Mouse (Mus musculus): Measurements from ENCODE around the gene Fndc9. TPM values are rescaled to one million over a fixed set of nuclear protein-coding genes. Genes with fewer than 3 reads are reported as not detected.

Gene Fndc9
- polyA plus RNA-seq, 1 experiment from 2014 or later = 0.35 TPM

GRCm38 (mm10) chr11:46219380-46219779 lies 16.0 kb upstream of the Fndc9 start:
- Histone ChIP-seq H3K9ac (replicated peaks; ENCODE audit: low read depth, low read length) (no peak overlapping the region), H3K36me3 (ENCODE audit: control insufficient read depth, insufficient read depth, low read length) (no peaks in the 10 kb centered on the region), H3K4me2 (replicated peaks; ENCODE audit: low read depth, low read length) (no peak overlapping the region), H3K4me3 (ENCODE audit: low read depth, low read length) (no peak overlapping the region), H3K9me3 (ENCODE audit: control insufficient read depth, low read depth, low read length) (no peaks in the 10 kb centered on the region), H3K4me1 (ENCODE audit: control insufficient read depth, insufficient read depth, low read length) (peaks cover 8% of the 10 kb centered on the region), H3K27me3 (ENCODE audit: control insufficient read depth, insufficient read depth, low read length) (no peaks in the 10 kb centered on the region), H3K27ac (ENCODE audit: low read length) (no peak overlapping the region)
- no peak for ATAC-seq (ENCODE audit: insufficient number of reproducible peaks, insufficient read depth, low FRiP score, low read depth)
- 84% methylated on average over 9 of the region's 9 CpGs for WGBS

DNA sequence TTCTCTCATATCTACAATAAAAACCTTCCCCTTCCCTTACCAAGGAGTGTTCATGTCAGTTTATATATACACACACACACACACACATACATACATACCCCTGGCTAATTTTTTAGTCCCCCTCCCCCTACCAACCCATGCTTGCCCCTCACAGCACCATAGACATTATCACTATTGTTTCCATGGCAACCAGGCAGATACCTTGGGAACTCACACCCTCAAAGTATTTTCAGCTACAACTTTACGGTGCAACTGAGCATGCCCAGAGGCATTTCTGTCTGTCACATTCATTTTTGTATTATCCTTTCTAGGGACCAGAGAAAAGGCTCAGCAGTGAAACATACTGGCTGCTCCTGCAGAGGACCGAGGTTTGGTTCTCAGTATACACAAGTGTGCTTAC lies 15.1 kb upstream of the Fndc9 start:
- Histone ChIP-seq H3K36me3 (ENCODE audit: control insufficient read depth, insufficient read depth, low read length) (no peaks in the 10 kb centered on the region), H3K9me3 (ENCODE audit: control insufficient read depth, low read depth, low read length) (no peaks in the 10 kb centered on the region), H3K27ac (ENCODE audit: low read length) (no peak overlapping the region), H3K4me3 (ENCODE audit: low read depth, low read length) (no peak overlapping the region), H3K9ac (replicated peaks; ENCODE audit: low read depth, low read length) (no peak overlapping the region), H3K27me3 (ENCODE audit: control insufficient read depth, insufficient read depth, low read length) (no peaks in the 10 kb centered on the region), H3K4me1 (ENCODE audit: control insufficient read depth, insufficient read depth, low read length) (no peaks in the 10 kb centered on the region; the same call in 1 of the 2 replicates), H3K4me2 (replicated peaks; ENCODE audit: low read depth, low read length) (no peak overlapping the region)
- ATAC-seq (ENCODE audit: insufficient number of reproducible peaks, insufficient read depth, low FRiP score, low read depth) = no peak
- WGBS = 74% methylated on average over 2 of the region's 2 CpGs

DNA sequence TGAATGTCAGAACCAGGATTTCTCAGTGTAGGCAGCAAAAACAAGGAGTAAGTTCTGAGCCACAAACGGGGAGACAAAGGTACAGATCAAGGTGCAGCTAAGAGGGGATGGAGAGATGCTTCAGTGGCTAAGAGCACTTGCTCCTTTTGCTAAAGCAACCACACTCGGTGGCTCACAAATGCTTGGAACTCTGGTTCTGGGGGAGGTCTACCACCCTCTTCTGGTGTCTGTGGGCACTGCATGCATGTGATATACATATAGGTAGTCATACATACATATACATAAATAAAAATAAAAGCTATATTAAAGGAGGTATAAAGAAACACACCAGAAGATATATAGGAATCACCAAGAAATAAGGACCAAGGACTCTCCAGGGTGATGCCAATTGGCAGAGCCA lies 11.8 kb upstream of the Fndc9 start:
- 80% methylated on average over 2 of the region's 2 CpGs for WGBS
- no peaks in the 10 kb centered on the region for H3K27me3 ChIP-seq (ENCODE audit: control insufficient read depth, insufficient read depth, low read length)
- ATAC-seq (ENCODE audit: insufficient number of reproducible peaks, insufficient read depth, low FRiP score, low read depth) = no peak
- H3K9ac ChIP-seq (replicated peaks; ENCODE audit: low read depth, low read length) = no peak overlapping the region
- H3K9me3 ChIP-seq (ENCODE audit: control insufficient read depth, low read depth, low read length) = no peaks in the 10 kb centered on the region
- no peak overlapping the region for H3K4me2 ChIP-seq (replicated peaks; ENCODE audit: low read depth, low read length)
- no peak overlapping the region for H3K4me3 ChIP-seq (ENCODE audit: low read depth, low read length)
- no peaks in the 10 kb centered on the region for H3K4me1 ChIP-seq (ENCODE audit: control insufficient read depth, insufficient read depth, low read length)
- H3K27ac ChIP-seq (ENCODE audit: low read length) = no peak overlapping the region
- no peaks in the 10 kb centered on the region for H3K36me3 ChIP-seq (ENCODE audit: control insufficient read depth, insufficient read depth, low read length)

GRCm38 (mm10) chr11:46225345-46225744 lies 10.0 kb upstream of the Fndc9 start:
- no peak overlapping the region for H3K27ac ChIP-seq (ENCODE audit: low read length)
- ATAC-seq (ENCODE audit: insufficient number of reproducible peaks, insufficient read depth, low FRiP score, low read depth) = no peak
- no peaks in the 10 kb centered on the region for H3K36me3 ChIP-seq (ENCODE audit: control insufficient read depth, insufficient read depth, low read length)
- no peaks in the 10 kb centered on the region for H3K27me3 ChIP-seq (ENCODE audit: control insufficient read depth, insufficient read depth, low read length)
- H3K9me3 ChIP-seq (ENCODE audit: control insufficient read depth, low read depth, low read length) = no peaks in the 10 kb centered on the region
- no peak overlapping the region for H3K4me3 ChIP-seq (ENCODE audit: low read depth, low read length)
- H3K4me2 ChIP-seq (replicated peaks; ENCODE audit: low read depth, low read length) = no peak overlapping the region
- 86% methylated on average over 5 of the region's 5 CpGs for WGBS
- H3K9ac ChIP-seq (replicated peaks; ENCODE audit: low read depth, low read length) = no peak overlapping the region
- H3K4me1 ChIP-seq (ENCODE audit: control insufficient read depth, insufficient read depth, low read length) = no peaks in the 10 kb centered on the region

- Histone ChIP-seq H3K9ac (replicated peaks; ENCODE audit: low read depth, low read length) (no peak overlapping the region), H3K27ac (ENCODE audit: low read length) (no peak overlapping the region), H3K27me3 (ENCODE audit: control insufficient read depth, insufficient read depth, low read length) (no peaks in the 10 kb centered on the region), H3K4me2 (replicated peaks; ENCODE audit: low read depth, low read length) (no peak overlapping the region), H3K4me1 (ENCODE audit: control insufficient read depth, insufficient read depth, low read length) (no peaks in the 10 kb centered on the region), H3K9me3 (ENCODE audit: control insufficient read depth, low read depth, low read length) (no peaks in the 10 kb centered on the region), H3K4me3 (ENCODE audit: low read depth, low read length) (no peak overlapping the region), H3K36me3 (ENCODE audit: control insufficient read depth, insufficient read depth, low read length) (no peaks in the 10 kb centered on the region)
- no peak for ATAC-seq (ENCODE audit: insufficient number of reproducible peaks, insufficient read depth, low FRiP score, low read depth)
- WGBS = 74% methylated on average over 6 of the region's 6 CpGs
These were observed 5.1 kb upstream of the Fndc9 start for GRCm38 (mm10) chr11:46230184-46230583.

DNA sequence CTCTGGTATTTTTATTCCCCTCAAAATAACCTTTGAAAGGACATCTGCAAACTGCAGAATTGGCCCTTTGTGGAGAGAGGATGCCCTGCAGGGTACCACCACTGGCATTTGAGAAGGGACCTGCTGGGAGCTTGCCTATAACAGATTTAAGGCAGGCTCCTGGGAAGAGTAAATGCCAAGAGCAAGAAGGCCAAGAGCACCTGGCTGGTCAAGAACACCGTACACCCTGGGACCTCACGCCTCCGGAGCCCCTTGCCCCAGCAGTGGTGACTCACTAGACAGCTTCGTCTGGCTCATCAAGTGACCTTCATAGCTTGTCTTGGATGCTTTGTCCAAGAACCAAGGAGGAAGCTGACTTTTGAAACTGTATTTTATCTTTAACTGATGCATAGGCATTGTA lies 2.5 kb upstream of the Fndc9 start:
- 91% methylated on average over 4 of the region's 4 CpGs for WGBS

GRCm38 (mm10) chr11:46233966-46234365 lies 1.4 kb upstream of the Fndc9 start:
- Histone ChIP-seq H3K9me3 (ENCODE audit: control insufficient read depth, low read depth, low read length) (no peaks in the 10 kb centered on the region), H3K4me3 (ENCODE audit: low read depth, low read length) (no peak overlapping the region), H3K27me3 (ENCODE audit: control insufficient read depth, insufficient read depth, low read length) (no peaks in the 10 kb centered on the region), H3K27ac (ENCODE audit: low read length) (no peak overlapping the region), H3K36me3 (ENCODE audit: control insufficient read depth, insufficient read depth, low read length) (no peaks in the 10 kb centered on the region; the same call in 1 of the 2 replicates), H3K4me1 (ENCODE audit: control insufficient read depth, insufficient read depth, low read length) (no peaks in the 10 kb centered on the region), H3K9ac (replicated peaks; ENCODE audit: low read depth, low read length) (no peak overlapping the region), H3K4me2 (replicated peaks; ENCODE audit: low read depth, low read length) (no peak overlapping the region)
- 85% methylated on average over 4 of the region's 4 CpGs for WGBS
- ATAC-seq (ENCODE audit: insufficient number of reproducible peaks, insufficient read depth, low FRiP score, low read depth) = no peak

More for the DNA sequence above, 2.5 kb upstream of the Fndc9 start:
- no peak for ATAC-seq (ENCODE audit: insufficient number of reproducible peaks, insufficient read depth, low FRiP score, low read depth)
- Histone ChIP-seq H3K27me3 (ENCODE audit: control insufficient read depth, insufficient read depth, low read length) (no peaks in the 10 kb centered on the region), H3K4me3 (ENCODE audit: low read depth, low read length) (no peak overlapping the region), H3K27ac (ENCODE audit: low read length) (no peak overlapping the region), H3K36me3 (ENCODE audit: control insufficient read depth, insufficient read depth, low read length) (no peaks in the 10 kb centered on the region; the same call in 1 of the 2 replicates), H3K9ac (replicated peaks; ENCODE audit: low read depth, low read length) (no peak overlapping the region), H3K4me2 (replicated peaks; ENCODE audit: low read depth, low read length) (no peak overlapping the region), H3K9me3 (ENCODE audit: control insufficient read depth, low read depth, low read length) (no peaks in the 10 kb centered on the region), H3K4me1 (ENCODE audit: control insufficient read depth, insufficient read depth, low read length) (no peaks in the 10 kb centered on the region)

GRCm38 (mm10) chr11:46236976-46237375 lies 1.6 kb downstream of the Fndc9 start:
- Histone ChIP-seq H3K9ac (replicated peaks; ENCODE audit: low read depth, low read length) (no peak overlapping the region), H3K36me3 (ENCODE audit: control insufficient read depth, insufficient read depth, low read length) (no peaks in the 10 kb centered on the region; the same call in 1 of the 2 replicates), H3K27me3 (ENCODE audit: control insufficient read depth, insufficient read depth, low read length) (no peaks in the 10 kb centered on the region), H3K4me1 (ENCODE audit: control insufficient read depth, insufficient read depth, low read length) (no peaks in the 10 kb centered on the region), H3K27ac (ENCODE audit: low read length) (no peak overlapping the region), H3K4me2 (replicated peaks; ENCODE audit: low read depth, low read length) (no peak overlapping the region), H3K4me3 (ENCODE audit: low read depth, low read length) (no peak overlapping the region), H3K9me3 (ENCODE audit: control insufficient read depth, low read depth, low read length) (no peaks in the 10 kb centered on the region)
- 43% methylated on average over 4 of the region's 4 CpGs for WGBS
- ATAC-seq (ENCODE audit: insufficient number of reproducible peaks, insufficient read depth, low FRiP score, low read depth) = no peak

DNA sequence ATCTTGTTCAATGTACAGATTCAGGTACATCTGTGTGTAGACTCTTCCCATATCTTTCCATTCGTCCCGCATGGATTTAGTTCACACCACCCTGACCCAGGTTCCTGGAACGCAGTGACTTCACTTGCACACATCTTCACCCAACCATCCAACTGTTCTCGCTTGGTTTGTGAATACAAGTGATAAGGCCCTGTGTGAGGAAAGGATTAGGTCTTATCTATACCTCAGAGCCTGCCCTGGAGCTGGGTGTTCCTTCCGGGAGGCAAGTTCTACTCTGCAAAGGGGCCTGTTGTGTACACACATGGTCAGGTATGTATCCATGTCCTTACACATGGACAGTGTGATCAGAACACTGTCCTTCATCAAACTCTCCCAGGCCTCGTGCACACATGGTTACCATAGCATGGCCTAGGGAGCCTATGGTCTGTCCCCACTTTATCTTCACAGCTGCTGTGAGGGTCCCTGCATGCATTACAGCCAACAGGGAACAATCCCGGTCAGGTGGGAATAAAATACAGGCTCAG lies 5.9 kb downstream of the Fndc9 start:
- Histone ChIP-seq H3K4me1 (ENCODE audit: control insufficient read depth, insufficient read depth, low read length) (no peaks in the 10 kb centered on the region), H3K27ac (ENCODE audit: low read length) (no peak overlapping the region)
- 92% methylated on average over 7 of the region's 7 CpGs for WGBS

More for the DNA sequence above, 5.9 kb downstream of the Fndc9 start:
- no peak overlapping the region for H3K4me2 ChIP-seq (replicated peaks; ENCODE audit: low read depth, low read length)
- H3K9me3 ChIP-seq (ENCODE audit: control insufficient read depth, low read depth, low read length) = no peaks in the 10 kb centered on the region
- H3K27me3 ChIP-seq (ENCODE audit: control insufficient read depth, insufficient read depth, low read length) = no peaks in the 10 kb centered on the region
- H3K36me3 ChIP-seq (ENCODE audit: control insufficient read depth, insufficient read depth, low read length) = no peaks in the 10 kb centered on the region; the same call in 1 of the 2 replicates
- no peak; the same call in 1 of the 2 replicates for ATAC-seq (ENCODE audit: insufficient number of reproducible peaks, insufficient read depth, low FRiP score, low read depth)
- H3K4me3 ChIP-seq (ENCODE audit: low read depth, low read length) = no peak overlapping the region
- H3K9ac ChIP-seq (replicated peaks; ENCODE audit: low read depth, low read length) = no peak overlapping the region
